Mouse (Mus musculus): ENCODE results near the gene Rbms3.

Rbms3 gene

GRCm38 (mm10) chr9:116976575-116977408 is 652.9 kb downstream of the Rbms3 start:
- DNase-seq (ENCODE audit: low read depth, low spot score) = peak; percentile 64

GRCm38 (mm10) chr9:116975269-116975668 is 654.4 kb downstream of the Rbms3 start:
- no peak for DNase-seq (ENCODE audit: low read depth, low spot score)

- DNase-seq (ENCODE audit: low read depth, low spot score) = peak; percentile 41
These were observed 655.6 kb downstream of the Rbms3 start for GRCm38 (mm10) chr9:116974134-116974533.

DNA sequence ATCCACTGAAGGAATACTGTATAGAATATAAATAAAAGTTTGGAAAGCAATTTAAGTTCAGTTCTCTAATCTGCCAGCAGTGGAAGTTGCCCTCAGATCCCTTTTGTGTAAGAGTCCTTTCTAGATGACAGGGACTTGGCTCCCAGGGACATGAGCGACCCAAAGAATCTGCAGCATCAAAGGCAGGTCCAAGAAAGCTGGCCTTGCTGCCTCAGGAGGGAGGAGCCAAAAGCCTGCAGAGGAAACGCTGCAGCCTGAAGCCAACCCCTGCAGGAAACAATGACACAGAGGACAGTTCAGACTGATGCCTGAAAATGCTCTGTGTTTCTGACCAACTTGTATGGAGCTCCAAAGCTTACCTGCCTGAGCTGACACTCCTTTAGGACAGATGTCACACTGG is 656.1 kb downstream of the Rbms3 start:
- DNase-seq (ENCODE audit: low read depth, low spot score) = no peak

GRCm38 (mm10) chr9:116967317-116967716 is 662.4 kb downstream of the Rbms3 start:
- no peak for DNase-seq (ENCODE audit: low read depth, low spot score)

GRCm38 (mm10) chr9:116965691-116966090 is 664.0 kb downstream of the Rbms3 start:
- no peak for DNase-seq (ENCODE audit: low read depth, low spot score)

- no peak for DNase-seq (ENCODE audit: low read depth, low spot score)
These were observed 673.6 kb downstream of the Rbms3 start for GRCm38 (mm10) chr9:116956156-116956555.

GRCm38 (mm10) chr9:116948211-116948610 is 681.5 kb downstream of the Rbms3 start:
- DNase-seq (ENCODE audit: low read depth, low spot score) = no peak

GRCm38 (mm10) chr9:116947369-116947768 is 682.3 kb downstream of the Rbms3 start:
- no peak for DNase-seq (ENCODE audit: low read depth, low spot score)

DNA sequence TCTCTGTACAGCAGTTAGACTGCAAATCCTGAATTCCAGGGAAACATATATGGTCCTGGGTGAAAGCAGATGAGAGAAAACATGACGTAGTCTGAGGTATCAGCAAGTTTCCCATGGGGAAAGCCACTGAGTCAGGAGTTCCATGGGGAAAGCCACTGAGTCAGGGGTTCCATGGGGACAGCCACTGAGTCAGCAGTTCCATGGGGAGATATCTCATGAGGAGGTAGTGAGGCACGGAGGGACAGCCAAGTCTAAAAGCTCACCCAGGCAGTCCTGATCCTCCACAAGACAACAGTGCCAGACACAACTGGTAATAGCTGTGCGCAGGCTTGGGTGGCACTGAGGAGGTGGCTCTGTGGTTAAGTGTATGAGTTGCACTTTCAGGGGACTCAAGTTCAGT is 682.9 kb downstream of the Rbms3 start:
- no peak for DNase-seq (ENCODE audit: low read depth, low spot score)

DNA sequence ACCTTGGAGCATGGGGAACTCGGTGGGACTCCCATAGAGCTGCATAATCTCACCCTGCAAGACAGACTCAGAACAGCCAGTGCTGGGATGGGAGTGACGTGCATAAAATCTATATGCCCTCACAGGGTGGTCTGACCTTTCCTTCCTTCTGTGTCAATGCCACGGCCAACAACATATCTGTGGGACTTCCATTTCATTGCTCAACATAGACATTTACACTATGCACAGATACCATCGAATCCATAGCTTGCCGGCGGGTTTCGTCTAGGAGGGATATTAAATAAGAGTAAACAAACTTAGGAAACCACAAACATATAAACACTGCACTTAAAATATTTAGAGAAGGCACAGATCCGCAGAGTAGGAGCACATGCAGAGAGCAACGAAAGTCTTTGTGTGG is 684.0 kb downstream of the Rbms3 start:
- no peak for DNase-seq (ENCODE audit: low read depth, low spot score)

GRCm38 (mm10) chr9:116943902-116944301 is 685.8 kb downstream of the Rbms3 start:
- no peak for DNase-seq (ENCODE audit: low read depth, low spot score)

DNA sequence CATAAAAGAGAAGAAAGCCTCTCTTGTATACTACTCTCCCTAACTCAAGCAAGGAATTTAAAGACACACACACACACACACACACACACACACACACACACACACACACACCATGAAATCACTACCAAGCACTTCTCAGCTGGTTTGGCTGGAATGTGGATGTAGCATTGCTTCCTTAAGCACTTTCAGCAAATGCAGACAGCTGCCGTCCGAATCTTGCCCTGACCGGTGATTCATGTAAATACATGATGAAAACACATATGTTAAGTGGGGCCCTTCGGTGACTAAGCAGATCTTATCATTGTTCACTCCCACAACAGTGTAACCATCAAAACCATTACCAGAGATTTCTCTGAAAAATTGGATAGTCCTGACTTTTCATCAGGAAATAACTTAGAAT is 688.6 kb downstream of the Rbms3 start:
- no peak for DNase-seq (ENCODE audit: low read depth, low spot score)

DNA sequence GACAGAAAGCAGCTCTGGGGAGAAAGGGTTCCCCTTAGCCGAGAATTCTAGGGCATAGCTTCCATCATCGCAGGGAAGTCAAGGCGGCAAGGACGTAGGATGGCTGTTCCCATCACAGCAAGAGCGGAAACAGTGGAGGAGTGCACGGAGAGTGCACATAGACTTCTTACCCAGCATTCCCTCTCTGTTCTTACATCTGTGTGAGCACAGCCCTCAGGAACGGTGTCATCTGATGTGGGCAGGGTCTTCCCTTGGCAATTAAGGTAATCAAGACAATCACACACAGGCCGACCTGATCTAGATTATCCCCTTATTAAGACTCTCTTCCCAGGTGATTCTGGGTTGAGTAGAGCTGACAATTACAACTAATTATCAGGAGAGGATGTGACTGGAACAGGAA is 689.0 kb downstream of the Rbms3 start:
- no peak for DNase-seq (ENCODE audit: low read depth, low spot score)

DNA sequence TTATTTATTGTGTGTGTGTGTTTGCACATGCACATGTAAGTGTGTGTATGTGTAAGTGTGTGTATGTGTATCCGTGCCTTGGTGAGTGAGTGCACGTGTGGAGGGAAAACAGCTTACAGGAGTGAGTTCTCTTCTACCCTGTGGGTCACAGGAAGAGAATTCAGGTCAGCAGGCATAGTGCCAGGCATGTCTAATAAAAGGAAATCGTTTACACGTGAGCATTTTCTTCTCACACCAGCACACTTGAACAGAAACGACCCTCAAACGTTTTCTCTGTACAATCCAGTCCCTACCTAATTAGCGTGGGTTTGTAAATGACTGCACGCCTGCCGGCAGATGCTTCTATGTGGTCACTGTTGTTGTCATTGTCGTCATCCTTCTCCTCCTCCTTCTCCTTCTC is 701.4 kb downstream of the Rbms3 start:
- no peak for DNase-seq (ENCODE audit: low read depth, low spot score)

- DNase-seq (ENCODE audit: low read depth, low spot score) = no peak
These were observed 706.6 kb downstream of the Rbms3 start for GRCm38 (mm10) chr9:116923151-116923550.

GRCm38 (mm10) chr9:116922561-116922960 is 707.2 kb downstream of the Rbms3 start:
- DNase-seq (ENCODE audit: low read depth, low spot score) = no peak

DNA sequence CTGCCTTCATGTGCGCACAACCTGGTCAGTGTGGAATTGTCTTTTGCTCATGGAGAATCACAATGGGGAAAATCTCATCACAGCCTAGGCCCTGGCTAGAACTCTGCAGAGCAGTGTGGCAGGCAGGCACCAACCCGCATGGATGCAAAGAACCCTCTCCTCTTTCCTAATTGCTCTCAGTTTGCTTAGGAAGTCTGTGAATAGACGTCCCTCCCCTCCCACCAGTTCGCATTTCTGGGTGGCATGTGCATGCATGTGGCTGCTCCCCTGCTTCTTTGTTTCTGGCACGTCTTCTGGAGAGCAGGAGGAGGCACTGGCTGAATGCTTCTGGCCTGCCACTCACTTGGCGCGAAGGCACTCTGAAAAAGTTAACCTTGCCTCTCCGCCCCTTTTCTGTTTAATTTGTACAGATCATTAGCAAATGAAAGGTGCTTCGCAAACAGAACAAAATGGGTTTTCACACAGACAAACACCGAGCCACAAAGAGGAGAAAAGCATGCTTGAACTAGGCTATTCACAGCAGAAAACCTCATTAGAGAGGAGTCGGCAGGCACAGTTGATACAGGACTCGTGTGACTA is 710.2 kb downstream of the Rbms3 start:
- peak; percentile 38 for DNase-seq (ENCODE audit: low read depth, low spot score)

- peak; percentile 25 for DNase-seq (ENCODE audit: low read depth, low spot score)
These were observed 717.2 kb downstream of the Rbms3 start for GRCm38 (mm10) chr9:116912493-116912847.

DNA sequence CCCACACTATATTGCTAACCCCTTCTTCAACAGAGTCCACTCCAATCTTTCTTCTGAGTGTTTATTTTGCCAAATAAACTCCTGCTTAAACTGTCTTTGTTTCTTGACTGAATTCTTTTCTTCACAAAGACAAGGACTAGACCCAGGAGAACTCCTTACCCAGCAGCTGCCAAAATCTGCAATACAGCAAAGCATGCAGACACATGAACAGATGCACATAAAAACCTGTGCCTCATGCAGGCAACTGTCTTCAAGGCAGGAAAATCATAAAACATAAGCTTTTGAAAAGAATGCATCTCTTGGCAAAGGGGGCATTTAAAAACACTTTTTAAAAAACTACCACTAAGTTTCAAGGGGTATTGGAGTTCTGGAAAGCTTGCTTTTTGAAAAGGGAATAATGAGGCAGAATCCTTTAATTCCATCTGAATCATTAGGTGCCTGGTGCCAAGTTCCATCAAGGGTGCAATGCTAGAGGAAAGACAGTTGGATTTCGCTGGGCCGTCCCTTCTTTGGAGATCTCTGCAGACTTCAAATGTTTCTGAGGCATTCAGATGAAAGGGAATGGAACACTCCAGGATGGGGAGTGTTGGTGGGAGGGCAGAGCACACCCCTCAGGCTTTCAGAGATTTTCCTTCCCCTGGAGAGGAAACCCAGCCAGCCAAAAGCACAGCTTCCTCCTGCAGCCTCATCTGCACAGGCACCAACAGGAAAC is 717.8 kb downstream of the Rbms3 start:
- DNase-seq (ENCODE audit: low read depth, low spot score) = peak; percentile 8

DNA sequence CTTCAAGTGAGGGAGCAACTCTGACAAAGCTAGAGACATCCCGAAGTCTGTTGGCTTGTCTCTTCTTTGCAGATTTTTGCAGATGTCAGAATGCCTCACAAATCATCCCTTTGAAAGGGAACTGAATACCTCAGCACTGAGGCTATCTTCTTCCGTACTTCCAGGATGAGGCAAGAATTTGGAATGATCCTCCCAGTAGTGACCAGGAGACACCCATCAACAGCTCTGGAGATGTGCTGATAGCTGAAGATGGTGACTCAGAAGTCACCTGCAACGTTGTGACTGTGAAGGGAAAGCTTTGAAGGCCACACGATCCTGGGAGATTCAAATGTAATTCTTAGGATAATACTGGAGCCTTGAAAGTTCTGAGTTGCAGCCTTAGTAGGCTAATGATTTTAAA is 720.2 kb downstream of the Rbms3 start:
- no peak for DNase-seq (ENCODE audit: low read depth, low spot score)

GRCm38 (mm10) chr9:116906955-116907354 is 722.8 kb downstream of the Rbms3 start:
- DNase-seq (ENCODE audit: low read depth, low spot score) = peak; percentile 23

- no peak for DNase-seq (ENCODE audit: low read depth, low spot score)
These were observed 724.1 kb downstream of the Rbms3 start for GRCm38 (mm10) chr9:116905646-116906045.

Data from R1 (cell line).